Mouse (Mus musculus): Measurements from ENCODE around the gene Atp5j2.

- TF ChIP-seq CTCF (IDR thresholded peaks at IDR 0.05; ENCODE audit: low read depth) (no peak), EP300 (IDR thresholded peaks at IDR 0.05; ENCODE audit: low read depth) (no peak)
Measured at GRCm38 (mm10) chr5:145149294-145149693, 42.6 kb downstream of the Atp5j2 start.

Data from liver, postnatal 0 days (tissue).